Mouse (Mus musculus): ENCODE results near the gene Sult2b1.

GRCm38 (mm10) chr7:45717918-45718297 lies 66.6 kb downstream of the Sult2b1 start, which contains the start of gene Sphk2:
- TF ChIP-seq EP300 (IDR thresholded peaks at IDR 0.05; ENCODE audit: insufficient read depth, low read depth, low read length), result peak; percentile 98
- TF ChIP-seq CTCF (IDR thresholded peaks at IDR 0.05), result peak; percentile 21
